In genomic region chr8:70648921-70649320, GRCm38 (mm10) we compare ENCODE assay signal across 9 mouse cellular contexts. TPM values are rescaled to one million over a fixed set of nuclear protein-coding genes. Genes with fewer than 3 reads are reported as not detected.
DNase-seq lines count a peak whose midpoint lies in the region; ATAC-seq and TF ChIP-seq lines count a peak whose summit lies in the region.
"Had no signal": no experiment of that assay in that cellular context is flagged by ENCODE, and none has a peak within 500 bp of the region (broad histone marks: within the 10 kb centered on the region; RNA-seq: fewer than 3 reads in every experiment).

No protein-coding gene starts in this region.

- no peaks in the 10 kb centered on the region for H3K27me3 ChIP-seq in heart, embryonic 11.5 days (ENCODE audit: control insufficient read depth, insufficient read depth, low read length)
- no peaks in the 10 kb centered on the region for H3K27me3 ChIP-seq in ES-Bruce4 (ENCODE audit: control insufficient read depth, insufficient read depth, low read length, poor library complexity, severe bottlenecking)
- H3K27me3 ChIP-seq in hindbrain, embryonic 12.5 days, result no peaks in the 10 kb centered on the region
- H3K27me3 ChIP-seq in midbrain, embryonic 11.5 days (ENCODE audit: control insufficient read depth, insufficient read depth, low read length), result no peaks in the 10 kb centered on the region

- ATAC-seq in heart, embryonic 11.5 days (replicated peaks; ENCODE audit: insufficient number of reproducible peaks, low FRiP score, low TSS enrichment), result no peak
- ATAC-seq in hindbrain, embryonic 12.5 days (ENCODE audit: low FRiP score), result no peak
- no peak for ATAC-seq in midbrain, embryonic 11.5 days (ENCODE audit: low FRiP score)
- ATAC-seq in monocyte, adult 5-6 weeks (replicated peaks; ENCODE audit: insufficient number of reproducible peaks, low FRiP score, low TSS enrichment, poor library complexity, severe bottlenecking), result no peak

- TF ChIP-seq EP300 in ES-Bruce4 (IDR thresholded peaks at IDR 0.05; ENCODE audit: insufficient read depth, low read depth, low read length), result no peak

- no peak for TF ChIP-seq POLR2A in ES-Bruce4 (IDR thresholded peaks at IDR 0.05; ENCODE audit: insufficient read depth, low read length)

- no peaks in the 10 kb centered on the region for H3K9me3 ChIP-seq in heart, embryonic 11.5 days (replicated peaks; ENCODE audit: control insufficient read depth, low read length)
- H3K9me3 ChIP-seq in ES-Bruce4 (replicated peaks; ENCODE audit: control insufficient read depth, insufficient read depth, low read length, poor library complexity, severe bottlenecking), result no peaks in the 10 kb centered on the region
- H3K9me3 ChIP-seq in hindbrain, embryonic 12.5 days (replicated peaks), result no peaks in the 10 kb centered on the region
- no peaks in the 10 kb centered on the region for H3K9me3 ChIP-seq in midbrain, embryonic 11.5 days (ENCODE audit: control insufficient read depth, low read length)

- no peak for TF ChIP-seq CTCF in ES-Bruce4 (IDR thresholded peaks at IDR 0.05; ENCODE audit: low read depth, low read length)

- H3K9ac ChIP-seq in heart, embryonic 11.5 days (ENCODE audit: low read depth, low read length), result no peak overlapping the region
- peak overlapping the region; percentile 65; the same call in 1 of the 2 replicates for H3K9ac ChIP-seq in ES-Bruce4 (ENCODE audit: low read depth, poor library complexity, severe bottlenecking)
- no peak overlapping the region for H3K9ac ChIP-seq in hindbrain, embryonic 12.5 days
- H3K9ac ChIP-seq in midbrain, embryonic 11.5 days (ENCODE audit: low read length), result 0 out of 2 replicates have a peak overlapping the region, but pooled peaks have one; percentile 16

- peaks cover 41% of the 10 kb centered on the region for H3K4me1 ChIP-seq in heart, embryonic 11.5 days (ENCODE audit: control insufficient read depth, insufficient read depth, low read length)
- H3K4me1 ChIP-seq in ES-Bruce4 (ENCODE audit: control insufficient read depth, insufficient read depth, low read length), result peaks cover 30% of the 10 kb centered on the region
- H3K4me1 ChIP-seq in hindbrain, embryonic 12.5 days, result peaks cover 53% of the 10 kb centered on the region
- peaks cover 12% of the 10 kb centered on the region for H3K4me1 ChIP-seq in midbrain, embryonic 11.5 days (ENCODE audit: control insufficient read depth, insufficient read depth, low read length)

- peak overlapping the region; percentile 65 for H3K27ac ChIP-seq in heart, embryonic 11.5 days (ENCODE audit: low read depth, low read length)
- H3K27ac ChIP-seq in ES-Bruce4 (ENCODE audit: insufficient read depth, low read length), result peak overlapping the region; percentile 73
- H3K27ac ChIP-seq in hindbrain, embryonic 12.5 days, result peak overlapping the region; percentile 77
- H3K27ac ChIP-seq in midbrain, embryonic 11.5 days (ENCODE audit: low read depth, low read length), result no peak overlapping the region; the same call in 1 of the 2 replicates

- DNase-seq in heart, postnatal 25 days (ENCODE audit: low spot score), result no peak
- no peak for DNase-seq in midbrain, embryonic 11.5 days (ENCODE audit: low spot score, missing footprints)
- DNase-seq in left cerebral cortex, postnatal 36 days (ENCODE audit: low spot score in 2 of 2), result no peak
- DNase-seq in adrenal gland, adult 8-10 months, result no peak

- H3K4me3 ChIP-seq in heart, embryonic 11.5 days (ENCODE audit: low read depth, low read length), result no peak overlapping the region
- H3K4me3 ChIP-seq in ES-Bruce4 (ENCODE audit: low read depth, low read length), result no peak overlapping the region
- no peak overlapping the region for H3K4me3 ChIP-seq in hindbrain, embryonic 12.5 days
- H3K4me3 ChIP-seq in midbrain, embryonic 11.5 days (ENCODE audit: low read depth, low read length), result no peak overlapping the region

- peaks cover 10% of the 10 kb centered on the region; the same call in 1 of the 2 replicates for H3K36me3 ChIP-seq in heart, embryonic 11.5 days (ENCODE audit: control insufficient read depth, insufficient read depth, low read length)
- peaks cover 12% of the 10 kb centered on the region; the same call in 1 of the 2 replicates for H3K36me3 ChIP-seq in ES-Bruce4 (ENCODE audit: control insufficient read depth, insufficient read depth, low read length, poor library complexity, severe bottlenecking)
- H3K36me3 ChIP-seq in hindbrain, embryonic 12.5 days, result peaks cover 36% of the 10 kb centered on the region
- H3K36me3 ChIP-seq in midbrain, embryonic 11.5 days (ENCODE audit: control insufficient read depth, insufficient read depth, low read length), result peaks cover 12% of the 10 kb centered on the region

- 59% methylated on average over 3 of the region's 3 CpGs for WGBS in heart, embryonic 11.5 days (ENCODE audit: insufficient replicate concordance)
- 69% methylated on average over 3 of the region's 3 CpGs for WGBS in hindbrain, embryonic 12.5 days
- WGBS in midbrain, embryonic 11.5 days, result 66% methylated on average over 3 of the region's 3 CpGs

- H3K4me2 ChIP-seq in heart, embryonic 11.5 days, result 0 out of 2 replicates have a peak overlapping the region, but pooled peaks have one; percentile 2
- no peak overlapping the region for H3K4me2 ChIP-seq in hindbrain, embryonic 12.5 days (replicated peaks)
- H3K4me2 ChIP-seq in midbrain, embryonic 11.5 days, result no peak overlapping the region

- intact Hi-C loops in heart, postnatal 25 days (cut with DNase I), result no loop called here
- intact Hi-C loops in left cerebral cortex, postnatal 36 days (cut with DNase I), result no loop called here

RNA-seq across cellular contexts. Expression of gene Pgpep1, which starts 11.3 kb away (rescaled TPM):
- 38.9 and 41.6 TPM in 2 replicates for polyA plus RNA-seq in heart, embryonic 11.5 days (2014; fragmentation: Nextera tagmentation; extraction: Ambion mirVana)
- total RNA-seq in heart, postnatal 25 days (2021), result 10 to 100 TPM; 46.8 to 47.5 TPM
- polyA plus RNA-seq in ES-Bruce4 (2011; ENCODE audit: insufficient read depth, insufficient read length, low read depth, missing spikeins), result 30.2 and 44.4 TPM in 2 replicates
- 101 and 125 TPM in 2 replicates for polyA plus RNA-seq in hindbrain, embryonic 12.5 days (2016; fragmentation: Nextera tagmentation; extraction: Ambion mirVana)
- polyA plus RNA-seq in midbrain, embryonic 11.5 days (2014; fragmentation: Nextera tagmentation; extraction: Ambion mirVana), result 103 and 108 TPM in 2 replicates
- 2.3 to 4.9 TPM (median 3.3 TPM) in 3 replicates for total RNA-seq in monocyte, adult 5-6 weeks (2017)
- total RNA-seq in left cerebral cortex, postnatal 36 days (2021), result 10 to 100 TPM; 11.6 to 17.2 TPM
- 100 to 1,000 TPM; 129 to 163 (median 131) TPM for total RNA-seq in adrenal gland, adult 8-10 months (2022)

RNA-seq across cellular contexts. Expression of gene Gdf15, which starts 16.7 kb away (rescaled TPM):
- 0.26 and 0.37 TPM in 2 replicates for polyA plus RNA-seq in heart, embryonic 11.5 days (2014; fragmentation: Nextera tagmentation; extraction: Ambion mirVana)
- total RNA-seq in heart, postnatal 25 days (2021), result under 1 TPM; 0.56 to 0.73 TPM
- polyA plus RNA-seq in ES-Bruce4 (2011; ENCODE audit: insufficient read depth, insufficient read length, low read depth, missing spikeins), result 1.9 and 2.1 TPM in 2 replicates
- polyA plus RNA-seq in hindbrain, embryonic 12.5 days (2016; fragmentation: Nextera tagmentation; extraction: Ambion mirVana), result 0.15 and 0.17 TPM in 2 replicates
- 0.10 and 0.11 TPM in 2 replicates for polyA plus RNA-seq in midbrain, embryonic 11.5 days (2014; fragmentation: Nextera tagmentation; extraction: Ambion mirVana)
- total RNA-seq in monocyte, adult 5-6 weeks (2017), result 0.19 to 3.8 TPM in 2 of 3 replicates, not detected in the other
- total RNA-seq in left cerebral cortex, postnatal 36 days (2021), result not detected
- total RNA-seq in adrenal gland, adult 8-10 months (2022), result 1 to 10 TPM; 1.8 to 3.5 (median 3.0) TPM
- total RNA-seq: left cerebral cortex, adult 18-20 months had no signal

RNA-seq across cellular contexts. Expression of gene Lsm4, which starts 24.1 kb away (rescaled TPM):
- 296 and 308 TPM in 2 replicates for polyA plus RNA-seq in heart, embryonic 11.5 days (2014; fragmentation: Nextera tagmentation; extraction: Ambion mirVana)
- total RNA-seq in heart, postnatal 25 days (2021), result 10 to 100 TPM; 60.6 to 62.9 TPM
- polyA plus RNA-seq in ES-Bruce4 (2011; ENCODE audit: insufficient read depth, insufficient read length, low read depth, missing spikeins), result 211 TPM in 2 replicates
- polyA plus RNA-seq in hindbrain, embryonic 12.5 days (2016; fragmentation: Nextera tagmentation; extraction: Ambion mirVana), result 227 and 231 TPM in 2 replicates
- 305 and 326 TPM in 2 replicates for polyA plus RNA-seq in midbrain, embryonic 11.5 days (2014; fragmentation: Nextera tagmentation; extraction: Ambion mirVana)
- 69.1 to 93.3 TPM (median 80.9 TPM) in 3 replicates for total RNA-seq in monocyte, adult 5-6 weeks (2017)
- total RNA-seq in left cerebral cortex, postnatal 36 days (2021), result 10 to 100 TPM; 59.1 to 69.8 TPM
- 100 to 1,000 TPM in 1 of 4 experiments, 10 to 100 TPM in 3; 81.4 to 101 (median 86.6) TPM for total RNA-seq in adrenal gland, adult 8-10 months (2022)

RNA-seq across cellular contexts. Expression of gene Lrrc25, which starts 33.0 kb away (rescaled TPM):
- polyA plus RNA-seq in heart, embryonic 11.5 days (2014; fragmentation: Nextera tagmentation; extraction: Ambion mirVana), result 0.19 and 0.59 TPM in 2 replicates
- 1 to 10 TPM; 1.4 to 1.5 TPM for total RNA-seq in heart, postnatal 25 days (2021)
- not detected in 2 replicates for polyA plus RNA-seq in ES-Bruce4 (2011; ENCODE audit: insufficient read depth, insufficient read length, low read depth, missing spikeins)
- polyA plus RNA-seq in hindbrain, embryonic 12.5 days (2016; fragmentation: Nextera tagmentation; extraction: Ambion mirVana), result 0.79 and 1.1 TPM in 2 replicates
- 1.2 and 1.3 TPM in 2 replicates for polyA plus RNA-seq in midbrain, embryonic 11.5 days (2014; fragmentation: Nextera tagmentation; extraction: Ambion mirVana)
- total RNA-seq in monocyte, adult 5-6 weeks (2017), result 28.5 to 42.6 TPM (median 42.2 TPM) in 3 replicates
- 1 to 10 TPM in 1 of 2 experiments, under 1 TPM in 1; 0.44 to 1.2 TPM for total RNA-seq in left cerebral cortex, postnatal 36 days (2021)
- total RNA-seq in adrenal gland, adult 8-10 months (2022), result 1 to 10 TPM; 1.5 to 4.4 (median 3.2) TPM

RNA-seq across cellular contexts. Expression of gene Ssbp4, which starts 40.2 kb away (rescaled TPM):
- 72.5 and 78.9 TPM in 2 replicates for polyA plus RNA-seq in heart, embryonic 11.5 days (2014; fragmentation: Nextera tagmentation; extraction: Ambion mirVana)
- total RNA-seq in heart, postnatal 25 days (2021), result 10 to 100 TPM; 37.0 to 37.7 TPM
- 49.9 and 50.2 TPM in 2 replicates for polyA plus RNA-seq in ES-Bruce4 (2011; ENCODE audit: insufficient read depth, insufficient read length, low read depth, missing spikeins)
- polyA plus RNA-seq in hindbrain, embryonic 12.5 days (2016; fragmentation: Nextera tagmentation; extraction: Ambion mirVana), result 141 and 143 TPM in 2 replicates
- 87.8 and 96.9 TPM in 2 replicates for polyA plus RNA-seq in midbrain, embryonic 11.5 days (2014; fragmentation: Nextera tagmentation; extraction: Ambion mirVana)
- total RNA-seq in monocyte, adult 5-6 weeks (2017), result 83.1 to 151 TPM (median 94.1 TPM) in 3 replicates
- total RNA-seq in left cerebral cortex, postnatal 36 days (2021), result 100 to 1,000 TPM; 257 to 265 TPM
- total RNA-seq in adrenal gland, adult 8-10 months (2022), result 100 to 1,000 TPM in 2 of 4 experiments, 10 to 100 TPM in 2; 69.3 to 158 (median 120) TPM

Comparison
In these comparisons a context has a peak if more than half of its experiments do, and no peak if none do; other contexts are left out.
1. H3K9ac ChIP-seq: peak in ES-Bruce4 (single experiment) and midbrain, embryonic 11.5 days (single experiment); none in heart, embryonic 11.5 days (single experiment) and hindbrain, embryonic 12.5 days (single experiment).